Mouse (Mus musculus) midbrain, embryonic 10.5 days (tissue): ENCODE results near the gene Sbk1. TPM values are rescaled to one million over a fixed set of nuclear protein-coding genes. Genes with fewer than 3 reads are reported as not detected.

Experiments
- DNase-seq: peaks from one replicate; pipeline ENCODE4 v3.0.0-alpha.2; 2017; ENCODE audit warnings: low spot score
- H3K27ac ChIP-seq: fragments of 300-500 bp; sonication (generic); replicated peaks from 2 replicates; pipeline ENCODE4 v1.5.1; 2016; ENCODE audit warnings: mild to moderate bottlenecking
- H3K27me3 ChIP-seq: fragments of 300-500 bp; sonication (generic); 2 replicates; pipeline ENCODE4 v1.6.1; 2016; ENCODE audit warnings: low read depth, mild to moderate bottlenecking; ENCODE audit not compliant: poor library complexity, severe bottlenecking
- H3K36me3 ChIP-seq: fragments of 300-500 bp; sonication (generic); 2 replicates; pipeline ENCODE4 v1.6.1; 2016; ENCODE audit warnings: mild to moderate bottlenecking, moderate library complexity
- H3K4me1 ChIP-seq: fragments of 300-500 bp; sonication (generic); 2 replicates; pipeline ENCODE4 v1.6.1; 2016
- H3K4me3 ChIP-seq: fragments of 300-500 bp; sonication (generic); 2 replicates; pipeline ENCODE4 v1.5.1; 2016; ENCODE audit warnings: mild to moderate bottlenecking, moderate library complexity
- H3K9me3 ChIP-seq: fragments of 300-500 bp; sonication (generic); replicated peaks from 2 replicates; pipeline ENCODE4 v1.6.1; 2016; ENCODE audit warnings: mild to moderate bottlenecking
- WGBS: fragments of 180-500 bp; shearing (Covaris S2); methylation state at CpG from one replicate; pipeline ENCODE4 v1.1.7; 2016; 5-methylcytosine and 5-hydroxymethylcytosine counted together
- polyA plus RNA-seq: library from polyadenylated mRNA; unstranded; fragments of >200 nt; fragmentation: Nextera tagmentation; extraction: Ambion mirVana; gene quantifications from 2 replicates; pipeline ENCODE4 v1.2.1, GENCODE M21; 2016

The Sbk1 gene
- polyA plus RNA-seq, 1 experiment from 2014 or later: 91.5 TPM

DNA sequence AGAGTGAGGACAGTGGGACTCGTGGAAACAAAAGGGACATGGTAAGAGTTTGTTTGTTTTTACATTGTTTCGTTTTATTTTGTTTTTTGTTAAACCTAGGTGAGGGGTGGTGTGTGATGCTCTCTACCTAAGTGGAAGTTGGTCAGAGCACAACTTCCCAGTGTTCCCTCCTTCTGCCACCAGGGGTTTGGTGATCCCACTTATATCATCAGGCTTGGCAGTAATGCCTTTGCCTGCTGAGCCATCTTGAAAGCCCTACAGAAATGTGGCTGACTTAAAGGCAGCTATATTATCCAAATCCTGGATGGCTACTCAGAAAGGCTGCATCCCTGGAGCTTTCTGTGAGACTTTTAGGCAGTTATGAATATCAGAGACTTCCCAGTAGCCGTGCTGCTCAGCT is 60.3 kb downstream of the Sbk1 start:
- no peaks in the 10 kb centered on the region for H3K27me3 ChIP-seq
- no peak for DNase-seq
- no peaks in the 10 kb centered on the region for H3K4me1 ChIP-seq
- H3K27ac ChIP-seq: no peak overlapping the region
- no peaks in the 10 kb centered on the region for H3K36me3 ChIP-seq
- WGBS: 81% methylated on average over 3 of the region's 3 CpGs
- H3K4me3 ChIP-seq: no peak overlapping the region
- H3K9me3 ChIP-seq: no peaks in the 10 kb centered on the region

DNA sequence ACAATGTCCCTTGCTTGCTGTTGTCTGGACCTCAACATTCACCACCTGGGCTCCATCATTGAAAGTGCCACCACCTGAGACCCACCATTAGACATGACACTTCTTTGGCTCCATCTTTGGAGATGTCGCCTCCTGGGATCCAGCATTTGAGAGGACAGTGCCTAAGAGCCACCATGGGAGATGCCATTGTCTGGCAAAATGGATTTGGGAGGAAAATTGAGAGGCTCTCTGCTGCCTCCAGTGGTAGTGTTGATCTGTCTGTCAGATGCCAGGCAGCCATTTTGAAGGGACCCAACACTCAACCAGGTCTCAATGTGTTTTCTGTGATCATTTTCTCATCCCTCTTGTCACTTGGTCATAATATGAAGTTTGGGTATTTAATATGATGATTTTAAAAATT is 63.1 kb downstream of the Sbk1 start:
- no peaks in the 10 kb centered on the region for H3K4me1 ChIP-seq
- H3K4me3 ChIP-seq: no peak overlapping the region
- no peaks in the 10 kb centered on the region for H3K36me3 ChIP-seq
- no peak overlapping the region for H3K27ac ChIP-seq
- H3K9me3 ChIP-seq: no peaks in the 10 kb centered on the region
- no peak for DNase-seq
- WGBS: 86% methylated on average over 1 of the region's 1 CpGs
- no peaks in the 10 kb centered on the region for H3K27me3 ChIP-seq

DNA sequence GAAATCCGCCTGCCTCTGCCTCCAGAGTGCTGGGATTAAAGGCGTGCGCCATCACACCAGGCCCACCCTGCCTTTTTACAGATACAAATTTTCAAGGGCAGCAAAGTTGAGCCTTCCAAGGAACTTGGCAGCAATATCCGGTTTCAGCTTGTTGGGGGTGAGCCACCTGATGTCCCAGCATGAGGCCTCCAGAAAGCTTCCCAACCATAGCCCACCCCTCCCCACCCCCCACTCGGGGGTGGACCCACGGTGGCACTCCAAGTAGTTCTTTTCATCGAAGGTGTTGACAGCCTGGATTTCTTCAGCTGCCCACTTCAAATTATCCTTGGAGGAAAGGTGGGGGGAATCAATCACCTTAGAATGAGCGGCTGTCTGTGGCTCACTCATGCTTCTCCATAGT is 66.5 kb downstream of the Sbk1 start:
- no peak overlapping the region for H3K27ac ChIP-seq
- DNase-seq: no peak
- H3K27me3 ChIP-seq: no peaks in the 10 kb centered on the region
- no peaks in the 10 kb centered on the region for H3K36me3 ChIP-seq
- 82% methylated on average over 8 of the region's 8 CpGs for WGBS
- H3K4me3 ChIP-seq: no peak overlapping the region
- no peaks in the 10 kb centered on the region for H3K4me1 ChIP-seq
- H3K9me3 ChIP-seq: no peaks in the 10 kb centered on the region

DNA sequence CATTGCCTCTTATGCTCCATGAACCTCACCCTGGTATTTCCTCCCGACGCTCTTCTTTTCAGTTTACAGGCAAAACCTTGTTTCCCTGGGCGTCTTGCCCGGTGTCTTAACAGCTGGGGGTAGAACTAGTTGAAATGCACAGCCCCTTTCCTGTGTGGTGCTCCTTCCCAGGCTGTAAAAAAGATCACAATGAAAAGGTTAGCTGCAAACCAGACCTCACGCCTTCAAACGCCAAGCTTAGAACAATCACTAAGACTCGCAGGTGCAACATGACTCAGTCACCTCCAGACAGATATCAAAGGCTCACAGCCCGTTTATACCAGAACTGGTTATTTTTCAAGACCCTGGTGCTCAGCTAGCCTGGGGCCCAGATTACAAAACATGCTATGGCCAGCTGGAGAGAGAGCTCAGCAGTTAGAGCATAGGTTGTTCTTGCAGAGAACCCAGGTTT is 67.1 kb downstream of the Sbk1 start:
- Histone ChIP-seq H3K36me3 (no peaks in the 10 kb centered on the region), H3K4me1 (no peaks in the 10 kb centered on the region), H3K9me3 (no peaks in the 10 kb centered on the region), H3K27me3 (no peaks in the 10 kb centered on the region), H3K4me3 (no peak overlapping the region), H3K27ac (no peak overlapping the region)
- no peak for DNase-seq
- WGBS: 85% methylated on average over 8 of the region's 8 CpGs

DNA sequence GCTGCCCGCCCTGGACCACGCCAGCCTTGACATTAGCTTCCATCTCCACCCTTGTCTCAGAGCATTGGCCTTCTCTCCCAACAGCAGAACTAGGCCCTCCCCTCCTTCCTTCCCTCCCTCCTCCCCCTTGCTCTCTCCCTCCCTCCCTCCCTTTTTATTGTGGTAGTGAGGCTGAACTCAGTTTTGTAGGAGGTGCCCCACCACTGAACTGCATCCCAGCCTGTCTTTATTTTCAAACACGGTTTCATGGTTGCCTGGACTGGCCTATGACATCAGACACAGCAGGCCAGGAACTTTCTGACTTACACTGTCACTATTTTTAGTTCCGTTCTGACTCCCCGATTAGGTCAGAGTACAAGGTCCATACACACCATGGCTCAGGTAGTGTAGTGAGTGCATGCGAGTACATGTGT is 67.8 kb downstream of the Sbk1 start:
- no peaks in the 10 kb centered on the region for H3K36me3 ChIP-seq
- H3K4me1 ChIP-seq: no peaks in the 10 kb centered on the region
- H3K9me3 ChIP-seq: no peaks in the 10 kb centered on the region
- H3K27ac ChIP-seq: no peak overlapping the region
- no peak for DNase-seq
- H3K4me3 ChIP-seq: no peak overlapping the region
- no peaks in the 10 kb centered on the region for H3K27me3 ChIP-seq
- WGBS: 84% methylated on average over 6 of the region's 6 CpGs

DNA sequence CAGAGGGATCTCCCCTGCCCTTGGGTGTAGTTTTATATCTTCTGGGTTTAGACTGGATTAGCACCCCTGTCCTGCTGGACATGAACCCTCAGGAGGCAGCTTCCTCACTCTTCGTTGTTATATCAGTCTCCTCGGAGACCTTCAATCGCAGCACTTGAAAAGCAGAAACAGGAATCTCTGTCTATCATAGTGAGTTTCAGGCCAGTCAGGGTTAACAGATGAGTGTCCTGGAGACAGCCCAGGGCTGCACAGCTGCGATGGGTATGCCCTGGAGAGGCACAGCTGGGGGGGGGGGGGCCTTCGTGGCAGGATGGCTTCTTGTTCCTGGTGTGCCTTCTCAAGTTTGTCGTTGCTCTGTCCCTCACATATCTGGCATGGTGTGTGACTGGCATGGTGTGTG is 68.5 kb downstream of the Sbk1 start:
- Histone ChIP-seq H3K4me3 (no peak overlapping the region), H3K4me1 (no peaks in the 10 kb centered on the region), H3K27me3 (no peaks in the 10 kb centered on the region), H3K9me3 (no peaks in the 10 kb centered on the region), H3K27ac (no peak overlapping the region), H3K36me3 (no peaks in the 10 kb centered on the region)
- WGBS: 57% methylated on average over 6 of the region's 6 CpGs
- DNase-seq: no peak

Other genes starting within 250 kb of the Sbk1 start
- gene Gsg1l, start 190.2 kb upstream of the Sbk1 start, polyA plus RNA-seq: 1.1 and 1.9 TPM in 2 replicates
- gene Xpo6, start 72.1 kb upstream of the Sbk1 start, polyA plus RNA-seq: 61.3 and 65.7 TPM in 2 replicates
- 1.6 and 2.6 TPM in 2 replicates for gene Lat, start 97.0 kb downstream of the Sbk1 start, polyA plus RNA-seq
- 67.6 and 68.9 TPM in 2 replicates for gene Spns1, start 104.8 kb downstream of the Sbk1 start, polyA plus RNA-seq
- gene Nfatc2ip, start 124.1 kb downstream of the Sbk1 start, polyA plus RNA-seq: 2.6 and 2.8 TPM in 2 replicates
- gene Cd19, start 142.3 kb downstream of the Sbk1 start, polyA plus RNA-seq: 0.07 and 0.16 TPM in 2 replicates
- gene Rabep2, start 156.1 kb downstream of the Sbk1 start, polyA plus RNA-seq: 26.6 and 27.0 TPM in 2 replicates
- 0.16 and 0.28 TPM in 2 replicates for gene Atp2a1, start 190.5 kb downstream of the Sbk1 start, polyA plus RNA-seq
- 54.1 and 58.7 TPM in 2 replicates for gene Sh2b1, start 202.8 kb downstream of the Sbk1 start, polyA plus RNA-seq
- gene Tufm, start 214.7 kb downstream of the Sbk1 start, polyA plus RNA-seq: 161 and 178 TPM in 2 replicates
- 44.8 and 50.2 TPM in 2 replicates for gene Atxn2l, start 230.8 kb downstream of the Sbk1 start, polyA plus RNA-seq